Mouse (Mus musculus) limb, embryonic 10.5 days (tissue): ENCODE measurements around the gene Mcat. TPM values are rescaled to one million over a fixed set of nuclear protein-coding genes. Genes with fewer than 3 reads are reported as not detected.

Experiments
- DNase-seq: peaks from one replicate; pipeline ENCODE4 v3.0.0-alpha.2; 2017; ENCODE audit warnings: low spot score
- H3K27ac ChIP-seq: fragments of 300-500 bp; sonication (generic); 2 replicates; pipeline ENCODE4 v1.5.1; 2016; ENCODE audit warnings: mild to moderate bottlenecking
- H3K27me3 ChIP-seq: fragments of 300-500 bp; sonication (generic); 2 replicates; pipeline ENCODE4 v1.6.1; 2016; ENCODE audit warnings: low read depth, mild to moderate bottlenecking; ENCODE audit not compliant: poor library complexity, severe bottlenecking
- H3K36me3 ChIP-seq: fragments of 300-500 bp; sonication (generic); 2 replicates; pipeline ENCODE4 v1.6.1; 2016; ENCODE audit warnings: mild to moderate bottlenecking, moderate library complexity
- H3K4me1 ChIP-seq: fragments of 300-500 bp; sonication (generic); 2 replicates; pipeline ENCODE4 v1.6.1; 2016
- H3K4me3 ChIP-seq: fragments of 300-500 bp; sonication (generic); 2 replicates; pipeline ENCODE4 v1.5.1; 2016; ENCODE audit warnings: mild to moderate bottlenecking, moderate library complexity
- H3K9me3 ChIP-seq: fragments of 300-500 bp; sonication (generic); replicated peaks from 2 replicates; pipeline ENCODE4 v1.6.1; 2016; ENCODE audit warnings: mild to moderate bottlenecking
- WGBS: fragments of 180-500 bp; shearing (Covaris S2); methylation state at CpG from one replicate; pipeline ENCODE4 v1.1.7; 2016; 5-methylcytosine and 5-hydroxymethylcytosine counted together
- polyA plus RNA-seq: library from polyadenylated mRNA; unstranded; fragments of >200 nt; fragmentation: Nextera tagmentation; extraction: Ambion mirVana; gene quantifications from 2 replicates; pipeline ENCODE4 v1.2.1, GENCODE M21; 2016

Mcat gene
- polyA plus RNA-seq, 1 experiment from 2014 or later = 50.8 TPM

DNA sequence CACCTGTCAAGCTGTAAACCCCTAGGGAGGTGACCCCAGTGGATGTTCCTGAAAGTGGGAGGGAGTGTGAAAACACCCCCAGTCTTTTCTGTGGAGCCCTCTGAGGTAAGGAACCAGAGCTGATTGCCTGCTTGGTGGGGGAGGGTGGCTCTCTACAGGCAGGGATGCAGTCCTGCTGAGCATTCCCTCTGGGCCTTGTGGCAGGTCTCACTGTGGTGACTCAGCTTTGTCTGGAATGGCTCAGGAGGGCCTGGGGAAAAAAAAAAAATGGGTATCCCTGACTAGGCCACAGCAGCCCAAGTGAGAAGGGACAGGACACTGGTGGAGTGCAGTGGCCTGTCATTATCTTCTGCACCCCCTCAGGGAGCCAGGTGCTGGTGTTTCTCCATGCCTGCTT, 29.6 kb upstream of the Mcat start:
- H3K27ac ChIP-seq = peak overlapping the region; percentile 92; the same call in 1 of the 2 replicates
- H3K9me3 ChIP-seq = no peaks in the 10 kb centered on the region
- peaks cover 36% of the 10 kb centered on the region for H3K4me1 ChIP-seq
- peak overlapping the region; percentile 95 for H3K4me3 ChIP-seq
- H3K27me3 ChIP-seq = no peaks in the 10 kb centered on the region
- DNase-seq = no peak
- H3K36me3 ChIP-seq = peaks cover 46% of the 10 kb centered on the region

GRCm38 (mm10) chr15:83592260-83593188, 28.9 kb upstream of the Mcat start:
- peaks cover 36% of the 10 kb centered on the region for H3K4me1 ChIP-seq
- DNase-seq = no peak
- no peaks in the 10 kb centered on the region for H3K9me3 ChIP-seq
- H3K27me3 ChIP-seq = no peaks in the 10 kb centered on the region
- peak overlapping the region; percentile 95; the same call in 1 of the 2 replicates for H3K4me3 ChIP-seq
- H3K36me3 ChIP-seq = peaks cover 52% of the 10 kb centered on the region
- WGBS = 74% methylated on average over 8 of the region's 8 CpGs
- 0 out of 2 replicates have a peak overlapping the region, but pooled peaks have one; percentile 92 for H3K27ac ChIP-seq

- H3K4me3 ChIP-seq = no peak overlapping the region
- peaks cover 36% of the 10 kb centered on the region for H3K4me1 ChIP-seq
- no peak overlapping the region for H3K27ac ChIP-seq
- DNase-seq = no peak
- 87% methylated on average over 6 of the region's 6 CpGs for WGBS
- H3K9me3 ChIP-seq = no peaks in the 10 kb centered on the region
- peaks cover 59% of the 10 kb centered on the region for H3K36me3 ChIP-seq
- no peaks in the 10 kb centered on the region for H3K27me3 ChIP-seq
These were observed 28.2 kb upstream of the Mcat start for GRCm38 (mm10) chr15:83591758-83592157.

DNA sequence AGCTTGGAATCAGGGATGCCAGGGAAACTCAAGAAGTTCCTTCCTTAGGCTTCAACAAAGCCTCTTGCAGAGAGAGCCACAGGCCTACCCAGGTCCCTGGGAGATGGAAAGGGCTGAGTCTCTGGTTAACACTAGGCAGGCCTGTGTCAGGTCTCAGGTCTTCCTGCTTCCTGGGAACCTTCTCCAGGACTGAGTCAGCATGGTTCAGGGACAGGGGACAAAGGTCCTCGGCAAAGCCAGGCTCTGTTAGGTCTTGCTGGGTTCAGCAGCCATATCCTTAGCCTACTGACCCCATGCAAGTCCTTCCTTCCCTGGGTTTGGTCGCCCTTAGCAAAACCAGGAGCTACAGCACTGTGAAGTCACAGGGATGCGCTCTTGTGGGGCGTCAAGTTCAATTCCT, 27.3 kb upstream of the Mcat start:
- H3K4me3 ChIP-seq = no peak overlapping the region
- WGBS = 90% methylated on average over 4 of the region's 4 CpGs
- peaks cover 36% of the 10 kb centered on the region for H3K4me1 ChIP-seq
- H3K27me3 ChIP-seq = no peaks in the 10 kb centered on the region
- H3K27ac ChIP-seq = no peak overlapping the region
- H3K36me3 ChIP-seq = peaks cover 69% of the 10 kb centered on the region
- no peak for DNase-seq
- H3K9me3 ChIP-seq = no peaks in the 10 kb centered on the region

GRCm38 (mm10) chr15:83584741-83585220, 21.2 kb upstream of the Mcat start:
- no peak for DNase-seq
- H3K4me3 ChIP-seq = no peak overlapping the region
- no peaks in the 10 kb centered on the region for H3K9me3 ChIP-seq
- no peaks in the 10 kb centered on the region for H3K4me1 ChIP-seq
- 84% methylated on average over 6 of the region's 6 CpGs for WGBS
- H3K36me3 ChIP-seq = peaks cover 97% of the 10 kb centered on the region
- no peak overlapping the region for H3K27ac ChIP-seq
- H3K27me3 ChIP-seq = no peaks in the 10 kb centered on the region

GRCm38 (mm10) chr15:83583419-83584156, 20.0 kb upstream of the Mcat start:
- Histone ChIP-seq H3K4me1 (no peaks in the 10 kb centered on the region), H3K36me3 (peaks cover 99% of the 10 kb centered on the region), H3K4me3 (no peak overlapping the region), H3K9me3 (no peaks in the 10 kb centered on the region), H3K27ac (no peak overlapping the region; the same call in 1 of the 2 replicates), H3K27me3 (no peaks in the 10 kb centered on the region)
- no peak for DNase-seq
- WGBS = 79% methylated on average over 8 of the region's 8 CpGs

- DNase-seq = no peak
- 88% methylated on average over 4 of the region's 4 CpGs for WGBS
- Histone ChIP-seq H3K27ac (no peak overlapping the region), H3K4me1 (no peaks in the 10 kb centered on the region), H3K4me3 (no peak overlapping the region), H3K27me3 (no peaks in the 10 kb centered on the region), H3K36me3 (peaks cover 99% of the 10 kb centered on the region), H3K9me3 (no peaks in the 10 kb centered on the region)
These were observed 19.3 kb upstream of the Mcat start for GRCm38 (mm10) chr15:83582931-83583330.

DNA sequence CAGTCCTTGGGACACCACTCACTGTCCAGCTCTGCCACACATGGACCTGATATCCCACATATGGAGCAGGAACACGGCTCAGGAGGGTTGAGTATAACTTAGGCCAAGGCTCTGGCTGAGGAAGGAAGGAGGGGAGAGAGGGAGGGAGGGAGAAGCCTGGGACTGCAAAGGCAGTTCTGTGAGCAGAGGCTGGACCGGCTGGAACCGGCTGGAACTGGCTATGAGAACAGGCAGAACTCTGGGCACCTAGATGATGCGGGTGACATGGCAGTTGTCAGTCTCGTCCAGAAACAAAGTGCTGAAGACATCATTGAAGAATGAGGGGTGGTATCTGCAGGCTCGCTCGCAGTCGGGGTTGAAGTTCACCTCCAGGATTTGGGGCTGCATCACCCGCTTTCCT, 13.1 kb upstream of the Mcat start:
- Histone ChIP-seq H3K27me3 (no peaks in the 10 kb centered on the region), H3K36me3 (peaks cover 83% of the 10 kb centered on the region), H3K4me1 (no peaks in the 10 kb centered on the region), H3K4me3 (no peak overlapping the region), H3K9me3 (no peaks in the 10 kb centered on the region), H3K27ac (no peak overlapping the region)
- 92% methylated on average over 9 of the region's 9 CpGs for WGBS
- no peak for DNase-seq

GRCm38 (mm10) chr15:83575543-83575942, 12.0 kb upstream of the Mcat start:
- H3K36me3 ChIP-seq = peaks cover 72% of the 10 kb centered on the region
- WGBS = 93% methylated on average over 8 of the region's 8 CpGs
- DNase-seq = no peak

DNA sequence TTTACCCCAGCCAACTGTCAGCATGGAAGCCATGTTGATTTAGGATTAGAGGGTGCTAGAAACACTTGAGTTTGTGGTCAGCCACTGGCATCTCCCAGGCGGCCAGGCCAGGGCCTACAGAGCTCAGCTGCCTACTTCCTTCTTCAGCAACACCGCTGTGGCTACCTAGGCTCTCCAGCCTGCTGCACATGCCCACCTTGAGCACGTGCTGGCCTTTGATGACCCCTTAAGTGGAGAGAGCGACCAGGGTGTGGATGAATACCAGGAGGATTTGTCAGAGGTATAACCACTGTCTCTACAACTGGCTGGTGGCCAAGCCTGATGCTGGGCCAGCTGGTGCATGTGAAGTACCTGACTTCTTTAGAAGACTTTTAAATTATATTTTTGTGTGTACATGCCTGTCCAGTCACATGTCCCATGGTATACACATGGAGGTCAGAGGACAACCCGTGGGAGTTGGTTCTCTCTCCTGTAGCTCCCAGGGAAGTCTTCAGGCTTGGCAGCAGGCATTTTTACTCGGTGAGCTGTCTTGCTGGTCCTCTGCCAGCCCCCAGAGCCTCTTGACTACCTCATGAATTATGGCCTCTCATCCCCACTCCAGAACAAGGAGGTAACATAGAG, 11.3 kb upstream of the Mcat start:
- no peak overlapping the region for H3K4me3 ChIP-seq
- H3K4me1 ChIP-seq = no peaks in the 10 kb centered on the region
- H3K27ac ChIP-seq = no peak overlapping the region
- 88% methylated on average over 6 of the region's 6 CpGs for WGBS
- peaks cover 65% of the 10 kb centered on the region for H3K36me3 ChIP-seq
- no peak for DNase-seq
- no peaks in the 10 kb centered on the region for H3K27me3 ChIP-seq
- no peaks in the 10 kb centered on the region for H3K9me3 ChIP-seq

More at GRCm38 (mm10) chr15:83575543-83575942, 12.0 kb upstream of the Mcat start:
- H3K4me3 ChIP-seq = no peak overlapping the region
- H3K27ac ChIP-seq = no peak overlapping the region
- no peaks in the 10 kb centered on the region for H3K4me1 ChIP-seq
- H3K9me3 ChIP-seq = no peaks in the 10 kb centered on the region
- no peaks in the 10 kb centered on the region for H3K27me3 ChIP-seq

DNA sequence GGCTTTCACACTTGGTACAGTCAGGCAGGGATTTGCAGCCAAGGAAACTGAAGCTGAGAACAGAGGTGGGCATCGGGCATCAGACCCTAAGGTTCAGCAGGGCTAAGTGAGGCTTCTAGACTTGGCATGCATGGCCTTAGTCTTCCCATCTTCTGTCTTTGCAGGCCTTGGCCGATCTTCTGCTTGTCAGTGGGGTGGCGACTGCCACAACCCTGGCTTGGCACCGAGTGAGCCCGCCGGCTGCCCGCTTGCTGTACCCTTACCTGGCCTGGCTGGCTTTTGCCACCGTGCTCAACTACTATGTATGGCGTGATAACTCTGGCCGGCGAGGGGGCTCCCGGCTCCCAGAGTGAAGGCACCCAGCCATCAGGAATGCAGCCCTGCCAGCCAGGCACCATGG, 10.0 kb upstream of the Mcat start:
- H3K36me3 ChIP-seq = peaks cover 52% of the 10 kb centered on the region
- WGBS = 97% methylated on average over 12 of the region's 12 CpGs
- H3K9me3 ChIP-seq = no peaks in the 10 kb centered on the region
- no peaks in the 10 kb centered on the region for H3K27me3 ChIP-seq
- no peak overlapping the region for H3K4me3 ChIP-seq
- H3K4me1 ChIP-seq = no peaks in the 10 kb centered on the region
- no peak for DNase-seq
- H3K27ac ChIP-seq = no peak overlapping the region

DNA sequence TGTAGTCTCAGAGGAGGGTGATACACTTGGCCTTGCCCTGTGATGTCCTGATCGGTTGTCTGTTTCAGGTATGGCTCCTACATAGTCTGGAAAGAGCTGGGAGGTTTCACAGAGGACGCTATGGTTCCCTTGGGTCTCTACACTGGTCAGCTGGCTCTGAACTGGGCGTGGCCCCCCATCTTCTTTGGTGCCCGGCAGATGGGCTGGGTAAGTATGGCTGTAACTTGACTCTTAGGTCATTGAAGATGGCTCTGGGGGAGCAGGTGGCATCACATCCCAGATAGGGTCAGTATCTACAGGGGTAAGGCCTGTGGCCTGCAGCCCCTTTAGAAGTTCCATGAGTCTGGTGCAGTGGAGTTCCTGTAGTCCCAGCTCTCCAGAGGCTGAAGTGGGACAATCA, 8.5 kb upstream of the Mcat start:
- peaks cover 38% of the 10 kb centered on the region for H3K36me3 ChIP-seq
- WGBS = 88% methylated on average over 4 of the region's 4 CpGs
- no peak overlapping the region for H3K4me3 ChIP-seq

More for the DNA sequence above, 8.5 kb upstream of the Mcat start:
- H3K4me1 ChIP-seq = no peaks in the 10 kb centered on the region
- no peak overlapping the region for H3K27ac ChIP-seq
- DNase-seq = no peak
- H3K9me3 ChIP-seq = no peaks in the 10 kb centered on the region
- H3K27me3 ChIP-seq = no peaks in the 10 kb centered on the region
